In the genomic region with DNA sequence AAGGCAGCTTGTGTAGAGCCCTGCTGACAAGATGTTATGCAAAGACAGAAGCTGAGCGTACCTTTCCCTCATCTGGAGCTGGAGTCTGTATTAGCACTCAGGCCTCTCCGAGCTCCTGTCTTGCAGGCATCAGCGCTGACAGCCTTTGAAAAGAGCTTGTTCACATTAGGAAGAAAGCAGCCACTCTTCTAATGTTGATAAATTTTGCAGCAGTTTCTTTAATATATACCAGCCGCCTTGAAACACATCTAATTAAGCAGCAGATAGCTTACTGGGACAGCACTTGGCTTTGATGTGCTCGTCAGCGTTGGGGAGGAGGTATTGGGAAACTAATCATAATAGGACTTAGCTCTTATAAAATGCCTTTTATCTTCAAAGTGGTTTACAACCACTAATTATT, we compare ENCODE assay signal across 23 mouse cellular contexts. TPM values are rescaled to one million over a fixed set of nuclear protein-coding genes. Genes with fewer than 3 reads are reported as not detected.
A peak's percentile ranks its signal among the peaks of the same experiment; 100 is the strongest.
DNase-seq lines count a peak whose midpoint lies in the region; ATAC-seq and TF ChIP-seq lines count a peak whose summit lies in the region.
"Had no signal": no experiment of that assay in that cellular context is flagged by ENCODE, and none has a peak within 500 bp of the region (broad histone marks: within the 10 kb centered on the region; RNA-seq: fewer than 3 reads in every experiment).

No protein-coding gene starts in this region.

- WGBS in forebrain, embryonic 11.5 days, result 60% methylated on average over 6 of the region's 6 CpGs
- WGBS in forebrain, embryonic 16.5 days, result 19% methylated on average over 6 of the region's 6 CpGs
- WGBS in hindbrain, embryonic 14.5 days, result 51% methylated on average over 6 of the region's 6 CpGs
- 86% methylated on average over 6 of the region's 6 CpGs for WGBS in hindbrain, embryonic 10.5 days
- 31% methylated on average over 6 of the region's 6 CpGs for WGBS in neural tube, embryonic 13.5 days
- 31% methylated on average over 6 of the region's 6 CpGs for WGBS in neural tube, embryonic 15.5 days
- 33% methylated on average over 6 of the region's 6 CpGs for whole genome bisulfite sequencing in midbrain, postnatal 0 days

- H3K36me3 ChIP-seq in forebrain, embryonic 11.5 days (ENCODE audit: control insufficient read depth, insufficient read depth, low read length), result no peaks in the 10 kb centered on the region
- H3K36me3 ChIP-seq in forebrain, embryonic 16.5 days (ENCODE audit: control insufficient read depth, insufficient read depth), result no peaks in the 10 kb centered on the region
- H3K36me3 ChIP-seq in hindbrain, embryonic 14.5 days (replicated peaks; ENCODE audit: control insufficient read depth, insufficient read depth), result no peaks in the 10 kb centered on the region
- no peaks in the 10 kb centered on the region for H3K36me3 ChIP-seq in hindbrain, embryonic 10.5 days
- no peaks in the 10 kb centered on the region for H3K36me3 ChIP-seq in neural tube, embryonic 13.5 days
- no peaks in the 10 kb centered on the region for H3K36me3 ChIP-seq in neural tube, embryonic 15.5 days
- H3K36me3 ChIP-seq in midbrain, postnatal 0 days (ENCODE audit: insufficient read depth, low read length), result no peaks in the 10 kb centered on the region
- H3K36me3 ChIP-seq: embryonic facial prominence, embryonic 15.5 days; intestine, embryonic 15.5 days had no signal

- no peak overlapping the region for H3K4me2 ChIP-seq in forebrain, embryonic 11.5 days (ENCODE audit: low read depth, low read length, severe bottlenecking)
- no peak overlapping the region for H3K4me2 ChIP-seq in forebrain, embryonic 16.5 days (ENCODE audit: low read length)
- no peak overlapping the region for H3K4me2 ChIP-seq in hindbrain, embryonic 14.5 days (replicated peaks)
- no peak overlapping the region for H3K4me2 ChIP-seq in neural tube, embryonic 13.5 days
- H3K4me2 ChIP-seq in neural tube, embryonic 15.5 days, result no peak overlapping the region
- H3K4me2 ChIP-seq in midbrain, postnatal 0 days (ENCODE audit: low read depth, low read length, poor library complexity, severe bottlenecking), result no peak overlapping the region
- H3K4me2 ChIP-seq: embryonic facial prominence, embryonic 15.5 days; intestine, embryonic 15.5 days had no signal

- no peak for TF ChIP-seq CTCF in midbrain, postnatal 0 days (IDR thresholded peaks at IDR 0.05)

- peak overlapping the region; percentile 42; the same call in 1 of the 2 replicates for H3K27ac ChIP-seq in forebrain, embryonic 11.5 days (ENCODE audit: low read depth, low read length)
- H3K27ac ChIP-seq in forebrain, embryonic 16.5 days (ENCODE audit: low read length), result no peak overlapping the region; the same call in 1 of the 2 replicates
- peak overlapping the region; percentile 9; the same call in 1 of the 2 replicates for H3K27ac ChIP-seq in hindbrain, embryonic 14.5 days
- H3K27ac ChIP-seq in hindbrain, embryonic 10.5 days, result no peak overlapping the region
- peak overlapping the region; percentile 39 for H3K27ac ChIP-seq in neural tube, embryonic 13.5 days (replicated peaks)
- no peak overlapping the region for H3K27ac ChIP-seq in neural tube, embryonic 15.5 days (replicated peaks)
- peak overlapping the region; percentile 1; the same call in 1 of the 2 replicates for H3K27ac ChIP-seq in midbrain, postnatal 0 days (ENCODE audit: low read depth, low read length)
- H3K27ac ChIP-seq: embryonic facial prominence, embryonic 15.5 days; gastrocnemius, adult 2 months; heart, embryonic 10.5 days; intestine, embryonic 15.5 days had no signal

- H3K27me3 ChIP-seq in forebrain, embryonic 11.5 days (ENCODE audit: control insufficient read depth, insufficient read depth, low read length), result no peaks in the 10 kb centered on the region
- no peaks in the 10 kb centered on the region for H3K27me3 ChIP-seq in forebrain, embryonic 16.5 days (replicated peaks; ENCODE audit: control insufficient read depth, insufficient read depth, low read length)
- no peaks in the 10 kb centered on the region for H3K27me3 ChIP-seq in hindbrain, embryonic 14.5 days (ENCODE audit: control insufficient read depth, insufficient read depth, low read length)
- H3K27me3 ChIP-seq in hindbrain, embryonic 10.5 days (ENCODE audit: insufficient read depth, poor library complexity, severe bottlenecking), result no peaks in the 10 kb centered on the region
- no peaks in the 10 kb centered on the region for H3K27me3 ChIP-seq in neural tube, embryonic 13.5 days
- no peaks in the 10 kb centered on the region for H3K27me3 ChIP-seq in neural tube, embryonic 15.5 days (replicated peaks)
- no peaks in the 10 kb centered on the region for H3K27me3 ChIP-seq in midbrain, postnatal 0 days (ENCODE audit: insufficient read depth, low read length)
- H3K27me3 ChIP-seq: embryonic facial prominence, embryonic 15.5 days; intestine, embryonic 15.5 days had no signal

- no peak for DNase-seq in forebrain, embryonic 11.5 days (ENCODE audit: low spot score)
- no peak for DNase-seq in hindbrain, embryonic 14.5 days (ENCODE audit: low spot score)
- no peak for DNase-seq in hindbrain, embryonic 10.5 days (ENCODE audit: low spot score)
- DNase-seq in midbrain, postnatal 0 days (ENCODE audit: low spot score), result no peak
- DNase-seq: adrenal gland, postnatal 14 days; B cell, adult 2 months; cerebellum, adult 2 months; cerebellum, postnatal 14 days; embryo, embryonic 11 days; gastrocnemius, adult 2 months; gastrocnemius, postnatal 36 days; heart, adult 11 months; heart, postnatal 10 days; heart, postnatal 4 days; kidney, adult 18-20 months had no signal

- H3K4me1 ChIP-seq in forebrain, embryonic 11.5 days (replicated peaks; ENCODE audit: control insufficient read depth, insufficient read depth, low read length), result no peaks in the 10 kb centered on the region
- peaks cover 3% of the 10 kb centered on the region for H3K4me1 ChIP-seq in forebrain, embryonic 16.5 days (replicated peaks; ENCODE audit: control insufficient read depth, insufficient read depth, low read length)
- 0 out of 2 replicates have a peak, but pooled peaks cover 5% of the 10 kb centered on the region for H3K4me1 ChIP-seq in hindbrain, embryonic 14.5 days (replicated peaks; ENCODE audit: control insufficient read depth, insufficient read depth, low read length)
- no peaks in the 10 kb centered on the region for H3K4me1 ChIP-seq in hindbrain, embryonic 10.5 days (replicated peaks)
- H3K4me1 ChIP-seq in neural tube, embryonic 13.5 days (replicated peaks), result peaks cover 25% of the 10 kb centered on the region
- H3K4me1 ChIP-seq in neural tube, embryonic 15.5 days, result peaks cover 23% of the 10 kb centered on the region
- H3K4me1 ChIP-seq in midbrain, postnatal 0 days (ENCODE audit: insufficient read depth, low read length), result no peaks in the 10 kb centered on the region
- H3K4me1 ChIP-seq: embryonic facial prominence, embryonic 15.5 days; heart, embryonic 10.5 days; intestine, embryonic 15.5 days had no signal

- no peak overlapping the region for H3K9ac ChIP-seq in forebrain, embryonic 11.5 days (ENCODE audit: low read length)
- H3K9ac ChIP-seq in forebrain, embryonic 16.5 days (replicated peaks; ENCODE audit: low read depth, low read length), result no peak overlapping the region
- no peak overlapping the region for H3K9ac ChIP-seq in hindbrain, embryonic 14.5 days
- H3K9ac ChIP-seq in neural tube, embryonic 13.5 days, result no peak overlapping the region
- no peak overlapping the region for H3K9ac ChIP-seq in neural tube, embryonic 15.5 days (replicated peaks)
- H3K9ac ChIP-seq in midbrain, postnatal 0 days (replicated peaks; ENCODE audit: low read length, poor library complexity, severe bottlenecking), result no peak overlapping the region
- H3K9ac ChIP-seq: embryonic facial prominence, embryonic 15.5 days; intestine, embryonic 15.5 days had no signal

- H3K4me3 ChIP-seq in forebrain, embryonic 11.5 days (ENCODE audit: low read depth, low read length), result no peak overlapping the region
- no peak overlapping the region for H3K4me3 ChIP-seq in forebrain, embryonic 16.5 days (replicated peaks; ENCODE audit: low read length)
- H3K4me3 ChIP-seq in hindbrain, embryonic 14.5 days (replicated peaks; ENCODE audit: low read length), result no peak overlapping the region
- no peak overlapping the region for H3K4me3 ChIP-seq in hindbrain, embryonic 10.5 days
- H3K4me3 ChIP-seq in neural tube, embryonic 13.5 days, result no peak overlapping the region
- H3K4me3 ChIP-seq in neural tube, embryonic 15.5 days (replicated peaks), result no peak overlapping the region
- H3K4me3 ChIP-seq in midbrain, postnatal 0 days (ENCODE audit: low read depth, low read length), result no peak overlapping the region
- H3K4me3 ChIP-seq: embryonic facial prominence, embryonic 15.5 days; erythroblast, embryonic 14.5 days; gastrocnemius, adult 2 months; heart, embryonic 10.5 days; intestine, embryonic 15.5 days had no signal

- H3K9me3 ChIP-seq in forebrain, embryonic 11.5 days (ENCODE audit: control insufficient read depth, low read length), result peaks cover 3% of the 10 kb centered on the region; the same call in 1 of the 2 replicates
- no peaks in the 10 kb centered on the region; the same call in 1 of the 2 replicates for H3K9me3 ChIP-seq in forebrain, embryonic 16.5 days (ENCODE audit: control insufficient read depth, low read length)
- no peaks in the 10 kb centered on the region for H3K9me3 ChIP-seq in hindbrain, embryonic 14.5 days (ENCODE audit: control insufficient read depth, low read length)
- H3K9me3 ChIP-seq in hindbrain, embryonic 10.5 days, result peaks cover 4% of the 10 kb centered on the region; the same call in 1 of the 2 replicates
- no peaks in the 10 kb centered on the region for H3K9me3 ChIP-seq in neural tube, embryonic 13.5 days
- 0 out of 2 replicates have a peak, but pooled peaks cover 3% of the 10 kb centered on the region for H3K9me3 ChIP-seq in neural tube, embryonic 15.5 days (replicated peaks)
- H3K9me3 ChIP-seq in midbrain, postnatal 0 days (ENCODE audit: low read length), result no peaks in the 10 kb centered on the region
- H3K9me3 ChIP-seq: embryonic facial prominence, embryonic 15.5 days; intestine, embryonic 15.5 days had no signal

- ATAC-seq in forebrain, embryonic 11.5 days (replicated peaks; ENCODE audit: low FRiP score), result peak; percentile 72
- ATAC-seq in forebrain, embryonic 16.5 days, result no peak
- no peak for ATAC-seq in hindbrain, embryonic 14.5 days (ENCODE audit: low FRiP score)
- ATAC-seq in neural tube, embryonic 13.5 days (ENCODE audit: low read depth), result 0 out of 2 replicates have a peak, but pooled peaks have one; percentile 25
- no peak for ATAC-seq in neural tube, embryonic 15.5 days (ENCODE audit: low FRiP score)
- peak; percentile 53 for ATAC-seq in midbrain, postnatal 0 days (ENCODE audit: low FRiP score)
- ATAC-seq in activated CD4-positive, CD25-positive, alpha-beta regulatory T cell, adult 4 months, result no peak
- ATAC-seq: intestine, embryonic 15.5 days had no signal

RNA-seq across cellular contexts. Expression of a gene that starts 38.1 kb away (rescaled TPM):
- 0.99 and 1.2 TPM in 2 replicates for polyA plus RNA-seq in forebrain, embryonic 11.5 days (2014; fragmentation: Nextera tagmentation; extraction: Ambion mirVana)
- 0.16 and 0.32 TPM in 2 replicates for polyA plus RNA-seq in forebrain, embryonic 16.5 days (2015; fragmentation: Nextera tagmentation; extraction: Ambion mirVana)
- polyA plus RNA-seq in hindbrain, embryonic 14.5 days (2014; fragmentation: Nextera tagmentation; extraction: Ambion mirVana), result 0.43 and 0.94 TPM in 2 replicates
- polyA plus RNA-seq in hindbrain, embryonic 10.5 days (2016; fragmentation: Nextera tagmentation; extraction: Ambion mirVana), result 1.0 and 1.1 TPM in 2 replicates
- 0.59 and 0.92 TPM in 2 replicates for polyA plus RNA-seq in neural tube, embryonic 13.5 days (2015; fragmentation: Nextera tagmentation; extraction: Ambion mirVana)
- polyA plus RNA-seq in neural tube, embryonic 15.5 days (2015; fragmentation: Nextera tagmentation; extraction: Ambion mirVana), result 1.0 and 1.2 TPM in 2 replicates
- 0.44 and 0.61 TPM in 2 replicates for total RNA-seq in midbrain, postnatal 0 days (2014; rRNA removed)
- polyA plus RNA-seq in midbrain, postnatal 0 days (2015; fragmentation: Nextera tagmentation; extraction: Ambion mirVana), result 0.47 and 0.61 TPM in 2 replicates
- polyA plus RNA-seq in activated CD4-positive, CD25-positive, alpha-beta regulatory T cell, adult 4 months (2017; shearing (Covaris generic)), result 10 to 100 TPM; 11.2 to 12.3 TPM

Comparison
In these comparisons a context has a peak if more than half of its experiments do, and no peak if none do; other contexts are left out.
1. ATAC-seq: peak in forebrain, embryonic 11.5 days (single experiment), neural tube, embryonic 13.5 days (single experiment) and midbrain, postnatal 0 days (single experiment); none in forebrain, embryonic 16.5 days (single experiment), hindbrain, embryonic 14.5 days (single experiment), neural tube, embryonic 15.5 days (single experiment) and activated CD4-positive, CD25-positive, alpha-beta regulatory T cell, adult 4 months (single experiment).
2. H3K27ac ChIP-seq: peak in forebrain, embryonic 11.5 days (single experiment), hindbrain, embryonic 14.5 days (single experiment), neural tube, embryonic 13.5 days (single experiment) and midbrain, postnatal 0 days (single experiment); none in forebrain, embryonic 16.5 days (single experiment), hindbrain, embryonic 10.5 days (single experiment) and neural tube, embryonic 15.5 days (single experiment).